Mouse (Mus musculus): ENCODE results near the gene Mrpl33.

DNA sequence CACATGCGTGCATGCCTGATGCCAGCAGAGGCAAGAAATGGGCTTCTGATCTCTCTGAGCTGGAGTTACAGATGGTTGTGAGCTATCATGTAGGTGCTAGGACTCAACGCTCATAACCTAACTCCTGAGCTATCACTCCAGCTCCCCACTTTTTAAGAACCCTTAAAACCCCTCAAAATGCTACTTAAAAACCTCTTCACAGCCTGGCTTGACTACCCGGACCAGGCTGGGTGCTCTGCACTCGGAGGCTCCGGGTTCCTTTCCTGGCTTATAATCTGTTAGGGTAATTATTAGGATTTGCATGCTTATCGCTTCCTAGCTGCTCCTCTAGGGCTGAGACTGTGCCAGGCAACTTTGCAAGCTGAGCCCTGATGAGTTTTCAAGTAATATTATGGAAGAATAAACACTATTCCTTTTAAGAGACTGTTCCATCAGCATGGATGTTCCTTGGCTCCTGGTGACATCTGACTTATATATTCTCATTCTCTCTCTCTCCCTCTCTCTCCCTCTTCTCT is 752 bp downstream of the Mrpl33 start:
- TF ChIP-seq CTCF (IDR thresholded peaks at IDR 0.05; ENCODE audit: low read depth) (no peak), EP300 (IDR thresholded peaks at IDR 0.05; ENCODE audit: low read depth) (no peak)

Data from liver, postnatal 0 days (tissue).